Mouse (Mus musculus) lung, adult 18-20 months (tissue): ENCODE results near the gene Sec24c.

ENCODE experiments used
- DNase-seq, 2 experiments: peaks; one replicate each; pipeline ENCODE4 v3.0.0; 2022; ENCODE audit warnings: mixed read lengths in 2 of 2

Sec24c gene

GRCm38 (mm10) chr14:20660827-20661660 lies 13.1 kb upstream of the Sec24c start:
- DNase-seq, result peak; percentile 93 to 96

DNA sequence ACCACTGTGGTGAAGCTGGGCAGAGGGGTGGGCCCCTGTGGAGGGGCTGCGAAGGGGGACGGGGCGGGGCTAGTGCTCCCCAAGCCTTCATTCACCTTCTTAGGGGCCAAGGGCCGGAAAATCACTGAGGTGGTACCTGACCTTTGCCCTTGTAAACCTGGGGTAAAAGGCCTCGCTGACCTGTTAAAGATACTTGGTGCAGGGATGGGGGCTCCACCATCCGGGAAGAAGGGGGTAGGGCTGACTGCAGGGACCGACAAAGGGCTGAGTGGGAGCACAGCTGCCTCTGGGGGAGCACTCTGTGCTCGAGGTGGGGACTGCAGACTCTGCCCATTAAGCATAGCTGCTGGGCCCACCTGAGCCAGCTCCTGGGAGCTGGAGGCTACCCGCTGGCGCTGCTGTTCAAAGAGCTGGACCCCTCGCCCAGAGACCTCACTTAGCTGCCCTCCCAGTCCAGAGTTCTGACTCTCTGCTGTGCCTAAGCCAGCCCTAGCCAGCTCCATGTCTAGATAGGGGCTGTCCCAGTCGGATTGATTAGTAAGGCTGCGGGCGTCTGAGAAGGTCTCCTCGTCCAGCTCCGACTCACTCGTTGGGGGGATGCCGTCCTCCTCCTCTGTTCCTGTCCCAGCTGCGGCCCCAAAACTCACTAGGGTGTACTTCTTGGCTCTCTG lies 12.3 kb upstream of the Sec24c start:
- DNase-seq, result no peak

DNA sequence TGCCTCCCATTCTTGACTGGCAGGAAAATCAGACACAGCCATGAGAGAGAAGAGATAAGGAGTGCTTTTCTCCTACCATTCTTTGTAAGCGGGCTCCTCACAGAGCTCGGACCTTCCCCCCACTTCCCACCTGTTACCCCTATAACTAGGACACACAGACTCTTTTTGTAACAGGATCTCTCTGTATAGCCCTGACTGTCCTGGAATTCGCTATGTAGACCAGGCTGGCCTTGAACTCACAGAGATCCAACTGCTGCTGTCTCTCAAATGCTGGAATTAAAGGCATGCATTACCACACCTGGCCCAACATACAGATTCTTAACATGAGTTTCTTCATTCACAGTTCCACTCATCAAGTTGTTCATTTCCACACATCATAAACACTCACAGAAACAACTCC lies 11.4 kb upstream of the Sec24c start:
- no peak for DNase-seq

DNA sequence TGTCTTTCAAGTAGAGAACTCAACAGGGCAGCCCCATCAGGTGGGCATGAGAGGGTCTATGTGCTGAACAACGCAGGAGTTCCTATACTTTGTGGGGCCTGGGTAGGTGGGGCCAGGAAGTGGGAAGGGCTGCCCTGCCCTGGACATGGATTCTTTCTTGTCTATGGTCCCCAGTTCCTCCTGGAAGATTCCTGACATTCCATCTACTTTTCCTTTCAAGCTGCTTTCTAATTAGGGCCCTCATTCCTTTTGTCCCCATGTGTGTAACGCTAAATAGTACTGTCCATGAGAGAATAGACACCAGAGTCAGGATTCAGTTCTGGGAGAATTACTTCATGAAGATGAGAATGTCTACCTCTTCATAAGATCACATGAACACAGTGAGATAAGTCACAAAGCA lies 10.5 kb upstream of the Sec24c start:
- no peak for DNase-seq

DNA sequence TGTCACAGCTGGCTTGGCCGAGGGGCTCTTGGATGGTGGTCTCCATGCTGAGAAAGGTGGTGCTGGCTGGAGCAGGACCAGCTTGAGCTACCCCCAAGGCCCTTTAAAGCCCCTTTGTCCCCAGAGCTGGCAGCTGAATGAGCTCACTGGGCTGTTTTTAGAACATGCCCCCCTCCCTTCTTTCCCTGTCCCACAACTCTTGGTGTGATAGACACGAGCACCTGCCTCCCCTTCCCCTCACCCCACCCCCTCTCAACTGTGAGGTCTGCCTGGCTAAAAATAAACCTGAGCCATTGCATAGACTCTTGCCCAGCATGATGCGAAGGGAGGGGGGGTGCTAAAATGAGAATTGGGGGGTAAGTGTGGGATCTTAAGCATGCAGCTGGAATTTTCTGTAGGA lies 9.7 kb upstream of the Sec24c start:
- no peak for DNase-seq

DNA sequence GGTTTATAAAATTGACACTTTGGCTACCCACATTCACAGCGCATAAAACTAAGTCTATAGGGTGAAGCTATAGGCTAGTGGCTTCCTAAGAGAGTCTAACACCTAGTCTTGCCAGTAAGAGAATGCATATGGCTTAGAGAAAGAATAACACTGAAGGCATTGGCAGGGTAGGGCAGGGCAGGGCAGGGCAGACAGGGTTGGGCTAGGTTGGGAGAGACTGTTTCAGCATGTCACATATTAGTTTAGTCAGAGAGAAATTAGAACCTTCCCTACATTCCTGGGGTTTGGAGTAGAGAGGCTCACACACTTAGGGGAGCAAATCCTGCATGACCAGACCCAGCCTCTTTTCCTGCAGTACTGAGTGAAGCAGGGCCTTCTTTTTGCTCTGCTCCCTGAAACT lies 6.6 kb upstream of the Sec24c start:
- DNase-seq, result no peak

- no peak for DNase-seq
Observed at GRCm38 (mm10) chr14:20668154-20668810, 5.8 kb upstream of the Sec24c start, which contains the start of gene Synpo2l. Gene Synpo2l (minus strand): TSS chr14:20668354.

- no peak for DNase-seq
Observed at GRCm38 (mm10) chr14:20672990-20673389, 1.1 kb upstream of the Sec24c start.

DNA sequence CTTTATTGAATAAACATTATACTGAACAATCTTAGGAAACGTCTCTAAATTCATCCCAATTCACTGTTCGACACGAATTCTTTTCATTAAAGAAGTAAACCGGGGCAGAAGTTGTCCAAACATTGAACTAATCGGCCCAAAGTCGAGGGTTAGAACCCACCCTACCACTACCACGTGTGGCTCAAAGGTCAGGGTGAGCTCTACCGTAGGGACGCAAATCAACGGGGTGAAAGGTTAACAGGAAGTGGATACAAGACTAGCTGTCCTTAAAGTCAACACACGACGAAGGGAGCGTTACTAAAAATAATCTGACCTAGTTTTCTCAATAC lies 409 bp upstream of the Sec24c start:
- DNase-seq, result no peak

DNA sequence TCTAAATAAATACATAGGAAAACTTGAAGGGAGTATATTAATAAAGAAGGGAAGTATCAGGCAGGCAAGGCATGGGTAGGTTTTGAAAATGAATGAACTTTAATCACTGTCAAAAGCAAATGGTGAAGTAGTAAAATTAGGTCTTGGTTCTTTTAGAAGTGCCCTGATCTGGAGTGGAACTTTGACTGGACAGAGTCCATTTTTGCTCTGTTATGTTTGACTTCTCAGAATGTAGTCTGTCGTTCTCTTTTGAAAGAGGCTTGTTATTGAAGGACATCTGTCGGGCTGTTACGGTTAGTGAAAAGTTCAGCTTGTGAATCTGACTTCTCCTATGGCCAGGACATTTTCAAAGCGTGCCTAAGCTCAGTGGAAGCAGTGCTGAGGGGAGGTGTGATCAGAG lies 3.8 kb downstream of the Sec24c start:
- no peak for DNase-seq

DNA sequence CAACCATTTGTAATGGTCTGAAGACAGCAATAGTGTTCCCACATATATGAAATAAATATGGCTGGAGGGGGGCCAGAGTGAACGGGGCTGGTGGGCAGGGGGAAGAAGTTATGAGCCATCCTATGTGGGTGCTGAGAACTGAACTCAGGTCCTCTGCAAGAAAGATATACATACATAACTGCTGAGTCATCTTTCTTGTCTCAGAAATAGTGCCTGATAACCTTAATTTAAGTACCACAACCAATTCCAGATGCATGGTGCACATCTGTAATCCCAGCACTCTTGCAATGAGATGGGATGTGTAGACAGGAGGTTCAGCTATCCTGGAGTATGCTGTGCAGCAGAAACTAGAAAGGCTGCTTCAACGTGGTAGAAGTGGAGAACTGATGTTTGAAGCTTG lies 7.6 kb downstream of the Sec24c start:
- DNase-seq, result no peak

DNA sequence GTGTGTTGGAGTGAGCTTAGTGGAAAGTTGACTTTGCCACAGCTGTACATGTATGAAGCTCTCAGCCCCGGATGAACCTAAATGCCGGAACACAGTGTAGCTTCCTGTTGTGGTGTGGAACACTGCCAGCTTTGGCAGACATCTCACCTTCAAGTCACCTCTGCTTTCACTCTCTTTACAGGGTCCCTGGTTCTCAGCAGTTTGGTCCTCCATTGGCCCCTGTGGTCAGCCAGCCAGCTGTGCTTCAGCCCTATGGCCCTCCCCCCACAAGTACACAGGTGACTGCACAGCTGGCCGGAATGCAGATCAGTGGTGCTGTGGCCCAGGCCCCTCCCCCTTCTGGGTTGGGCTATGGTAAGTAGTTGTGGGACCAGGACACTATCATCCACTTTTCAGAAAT lies 8.4 kb downstream of the Sec24c start:
- DNase-seq, result peak in 1 of 2 experiments; percentile 26

DNA sequence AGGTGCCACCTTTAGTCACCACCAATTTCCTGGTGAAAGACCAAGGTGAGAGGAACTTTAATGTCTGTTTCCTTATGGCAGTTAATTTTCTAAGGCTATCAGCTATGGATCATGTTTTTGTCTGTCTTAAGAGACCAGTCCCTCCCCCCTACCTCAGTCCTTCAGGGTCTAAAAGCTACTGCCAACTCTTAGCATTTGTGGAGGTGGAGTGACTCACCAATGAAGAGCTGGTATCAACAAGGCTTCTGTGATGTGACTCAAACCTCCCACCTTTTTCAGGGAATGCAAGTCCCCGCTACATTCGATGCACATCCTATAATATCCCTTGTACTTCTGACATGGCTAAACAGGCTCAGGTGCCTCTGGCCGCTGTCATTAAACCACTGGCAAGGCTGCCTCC lies 12.5 kb downstream of the Sec24c start:
- no peak for DNase-seq

DNA sequence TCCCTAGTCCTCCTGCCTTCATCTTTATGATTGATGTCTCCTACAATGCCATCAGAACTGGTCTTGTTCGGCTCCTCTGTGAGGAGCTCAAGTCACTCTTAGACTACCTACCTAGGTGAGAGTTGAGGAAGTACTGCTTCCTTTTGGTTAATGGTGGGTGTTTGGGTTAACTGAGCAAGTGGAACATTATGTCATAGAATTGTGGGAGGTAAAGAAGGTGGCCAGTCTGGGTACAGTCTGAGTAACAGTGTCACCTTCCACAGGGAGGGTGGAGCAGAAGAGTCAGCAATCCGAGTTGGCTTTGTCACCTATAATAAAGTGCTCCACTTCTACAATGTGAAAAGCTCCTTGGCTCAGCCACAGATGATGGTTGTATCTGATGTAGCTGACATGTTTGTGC lies 14.9 kb downstream of the Sec24c start:
- DNase-seq, result no peak

- DNase-seq, result no peak
Observed at GRCm38 (mm10) chr14:20691772-20692171, 17.7 kb downstream of the Sec24c start.

DNA sequence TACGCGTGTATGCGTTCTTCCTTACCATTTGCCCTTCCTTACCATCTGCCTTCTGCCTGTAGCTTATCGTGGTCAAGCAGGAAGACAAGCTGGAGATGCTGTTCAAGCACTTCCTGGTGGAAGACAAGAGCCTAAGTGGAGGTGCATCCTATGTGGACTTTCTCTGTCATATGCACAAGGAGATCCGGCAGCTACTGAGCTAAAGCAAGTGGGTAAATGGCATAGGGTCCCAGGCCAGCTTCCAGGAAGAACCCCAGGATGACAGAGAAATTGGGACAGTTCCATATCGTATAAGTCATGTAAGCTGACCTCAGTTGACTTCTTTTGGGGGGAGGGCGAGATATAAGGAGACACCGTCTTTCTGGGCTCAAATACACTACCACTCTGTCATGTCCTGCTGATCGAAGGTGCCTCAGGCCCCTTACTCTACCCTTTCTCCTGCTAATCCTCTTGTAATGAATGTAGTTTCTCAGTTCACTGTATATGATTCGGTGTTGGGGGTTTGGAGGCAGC lies 19.5 kb downstream of the Sec24c start:
- no peak for DNase-seq

DNA sequence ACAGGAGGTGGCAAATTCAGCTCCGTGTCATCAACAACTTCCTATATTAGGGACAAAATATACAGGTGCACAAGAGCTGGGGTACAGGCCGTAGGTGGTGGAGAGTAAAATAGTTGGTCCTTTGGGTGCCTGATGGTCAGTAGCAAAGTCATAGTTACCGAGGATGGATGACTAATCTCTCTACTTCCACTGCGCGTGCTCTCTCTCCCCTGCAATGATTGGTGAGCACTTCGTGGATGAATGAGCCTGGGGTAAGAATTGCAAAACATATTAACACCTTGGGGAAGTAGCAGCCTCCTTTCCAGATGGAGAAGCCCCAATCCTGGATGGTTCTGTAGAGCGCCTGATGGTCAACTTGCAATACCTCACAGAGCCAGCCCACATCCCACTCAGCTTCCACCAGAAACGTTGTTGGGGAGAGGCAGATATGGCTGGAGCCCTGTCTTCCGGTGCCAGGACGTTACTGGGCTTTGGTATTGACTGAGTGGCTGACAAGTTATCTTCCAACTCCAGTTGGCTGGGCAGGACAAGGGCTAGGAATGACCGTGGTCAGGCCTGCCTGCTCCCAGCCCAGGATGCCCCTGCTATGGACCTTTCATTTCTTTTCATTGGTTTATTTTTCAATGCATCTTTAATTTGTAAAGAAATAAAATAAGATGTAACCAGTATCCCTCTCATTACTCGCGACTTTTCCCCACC lies 20.2 kb downstream of the Sec24c start:
- no peak for DNase-seq

DNA sequence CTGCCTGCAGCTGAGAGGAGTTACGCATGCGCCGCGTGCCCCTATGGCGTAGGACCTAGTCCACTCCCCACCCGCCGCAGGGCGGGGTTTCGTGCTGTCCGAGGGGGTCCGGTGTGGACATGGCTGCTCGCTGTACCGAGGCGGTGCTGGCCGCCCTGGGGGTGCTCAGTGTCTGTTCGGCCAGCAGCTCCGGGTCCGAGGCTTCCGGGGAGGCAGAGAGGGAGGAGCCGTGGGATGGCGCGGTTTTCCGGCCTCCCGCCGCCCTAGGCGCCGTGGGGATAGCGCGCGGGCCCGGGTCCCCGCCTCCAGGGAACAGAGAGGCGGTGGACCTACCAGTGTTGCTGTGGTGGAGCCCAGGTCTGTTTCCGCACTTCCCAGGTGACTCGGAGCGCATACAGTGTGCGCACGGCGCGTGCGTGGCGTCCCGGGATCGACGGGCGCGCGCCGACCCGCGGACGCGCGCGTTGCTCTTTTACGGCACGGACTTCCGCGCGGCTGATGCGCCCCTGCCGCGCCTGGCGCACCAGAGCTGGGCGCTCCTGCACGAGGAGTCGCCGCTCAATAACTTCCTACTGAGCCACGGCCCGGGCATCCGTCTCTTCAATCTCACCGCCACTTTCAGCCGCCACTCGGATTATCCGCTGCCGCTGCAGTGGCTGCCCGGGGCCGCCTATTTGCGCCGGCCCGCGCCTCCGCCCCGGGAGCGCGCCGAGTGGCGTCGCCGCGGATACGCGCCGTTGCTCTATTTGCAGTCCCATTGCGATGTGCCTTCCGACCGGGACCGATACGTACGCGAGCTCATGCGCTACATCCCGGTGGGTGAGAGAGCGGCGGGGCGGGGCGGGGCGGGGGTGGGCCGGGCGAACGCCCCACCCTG lies 21.0 kb downstream of the Sec24c start, which contains the start of gene Fut11:
Gene Fut11 (plus strand): TSS at position 85 of the 877 bp plus-strand sequence.
- DNase-seq, result peak; percentile 87 to 91

- peak; percentile 21 to 25 for DNase-seq
Observed at GRCm38 (mm10) chr14:20695761-20696520, 21.8 kb downstream of the Sec24c start.

- DNase-seq, result peak; percentile 33 to 53
Observed at GRCm38 (mm10) chr14:20696986-20697385, 22.9 kb downstream of the Sec24c start.

DNA sequence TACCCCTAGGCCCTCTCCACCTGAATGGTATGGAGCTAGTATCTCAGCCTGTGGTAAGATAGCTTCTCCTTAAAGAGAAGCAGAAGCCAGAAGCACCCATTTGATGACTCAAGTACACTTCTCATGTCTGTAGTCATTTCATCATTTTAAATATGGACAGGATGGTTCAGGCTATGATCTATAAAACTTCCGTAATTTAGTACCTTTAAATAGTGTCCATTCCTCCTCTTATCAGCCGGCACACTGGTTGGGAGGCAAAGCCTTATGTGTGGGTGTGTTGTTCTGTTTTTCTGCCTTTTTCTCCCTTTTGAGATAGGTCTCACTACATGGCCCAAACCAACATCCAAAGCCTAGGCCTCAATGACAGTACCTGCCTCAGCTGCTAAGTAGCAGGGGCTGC lies 24.4 kb downstream of the Sec24c start:
- DNase-seq, result no peak
